Mouse (Mus musculus) myocyte (in vitro differentiated cells): Measurements from ENCODE around the gene Fads3. TPM values are rescaled to one million over a fixed set of nuclear protein-coding genes. Genes with fewer than 3 reads are reported as not detected.

Experiments used
- H3K27me3 ChIP-seq: one replicate; pipeline ENCODE4 v1.6.1; 2011; ENCODE audit not compliant: control insufficient read depth, insufficient read depth, insufficient read length
- H3K36me3 ChIP-seq: one replicate; pipeline ENCODE4 v1.6.1; 2011; ENCODE audit not compliant: control insufficient read depth, insufficient read depth
- H3K4me2 ChIP-seq: one replicate; pipeline ENCODE4 v1.6.1; 2011; ENCODE audit warnings: low read depth, control low read depth
- H3K4me3 ChIP-seq: one replicate; pipeline ENCODE4 v1.5.1; 2011; ENCODE audit warnings: mild to moderate bottlenecking, control low read depth, moderate library complexity
- H3K79me2 ChIP-seq: one replicate; pipeline ENCODE4 v1.6.1; 2011; ENCODE audit not compliant: control insufficient read depth, insufficient read depth
- H3ac ChIP-seq: one replicate; pipeline ENCODE4 v1.6.1; 2011; ENCODE audit not compliant: control insufficient read depth, insufficient read length
- CEBPB ChIP-seq: IDR thresholded peaks from 2 replicates; pipeline ENCODE4 v1.6.1; 2011; ENCODE audit warnings: mild to moderate bottlenecking, moderate library complexity; ENCODE audit not compliant: poor library complexity, insufficient read depth, severe bottlenecking
- E2F4 ChIP-seq: IDR thresholded peaks from one replicate; pipeline ENCODE4 v1.6.1; 2011; ENCODE audit warnings: mild to moderate bottlenecking, control low read depth, moderate library complexity; ENCODE audit not compliant: insufficient read depth
- MAX ChIP-seq: IDR thresholded peaks from one replicate; pipeline ENCODE4 v1.6.1; 2011; ENCODE audit warnings: low read depth, mild to moderate bottlenecking, control low read depth
- MYOD1 ChIP-seq, 3 experiments: IDR thresholded peaks; one replicate each; pipeline ENCODE4 v1.6.1; 2011; ENCODE audit warnings: control low read depth in 2 of 3, low read depth in 2 of 3, mild to moderate bottlenecking in 2 of 3, moderate library complexity in 1 of 3; ENCODE audit not compliant: insufficient read length in 2 of 3, control insufficient read depth in 1 of 3
- MYOG ChIP-seq, 3 experiments: IDR thresholded peaks; one replicate each; pipeline ENCODE4 v1.6.1; 2011; ENCODE audit warnings: control low read depth in 2 of 3, low read depth in 2 of 3, mild to moderate bottlenecking in 2 of 3; ENCODE audit not compliant: insufficient read length in 2 of 3, control insufficient read depth in 1 of 3, insufficient read depth in 1 of 3
- POLR2A ChIP-seq: IDR thresholded peaks from one replicate; pipeline ENCODE4 v1.6.1; 2011; ENCODE audit warnings: low read depth, mild to moderate bottlenecking, control low read depth, moderate library complexity; ENCODE audit not compliant: insufficient read length
- POLR2AphosphoS2 ChIP-seq: IDR thresholded peaks from one replicate; pipeline ENCODE4 v1.6.1; 2011; ENCODE audit warnings: low read depth, control low read depth; ENCODE audit not compliant: insufficient read length
- REST ChIP-seq: IDR thresholded peaks from one replicate; pipeline ENCODE4 v1.6.1; 2011; ENCODE audit warnings: mild to moderate bottlenecking, control low read depth, moderate library complexity; ENCODE audit not compliant: insufficient read depth, insufficient read length
- SRF ChIP-seq: IDR thresholded peaks from one replicate; pipeline ENCODE4 v1.6.1; 2011; ENCODE audit warnings: low read depth; ENCODE audit not compliant: control insufficient read depth, insufficient read length
- TCF12 ChIP-seq: IDR thresholded peaks from one replicate; pipeline ENCODE4 v1.6.1; 2011; ENCODE audit warnings: mild to moderate bottlenecking, control low read depth; ENCODE audit not compliant: poor library complexity, insufficient read depth, severe bottlenecking
- TCF3 ChIP-seq: IDR thresholded peaks from one replicate; pipeline ENCODE4 v1.6.1; 2011; ENCODE audit warnings: low read depth, control low read depth; ENCODE audit not compliant: insufficient read length
- USF1 ChIP-seq: IDR thresholded peaks from one replicate; pipeline ENCODE4 v1.6.1; 2011; ENCODE audit warnings: low read depth, mild to moderate bottlenecking, control low read depth, moderate library complexity
- polyA plus RNA-seq: library from polyadenylated mRNA; unstranded; fragments of >200 nt; fragmentation: generic; extraction: Trizol; gene quantifications from one replicate; pipeline ENCODE4 v1.2.1, GENCODE M21; 2012; ENCODE audit warnings: missing spikeins

The Fads3 gene
- polyA plus RNA-seq, 1 experiment, result 557 TPM

- no peak for TF ChIP-seq E2F4
- no peak for TF ChIP-seq MYOD1 (IDR thresholded peaks at IDR 0.05; ENCODE audit: control insufficient read depth in 1 of 3, insufficient read length in 2 of 3, low read depth in 2 of 3)
- TF ChIP-seq POLR2AphosphoS2, result no peak
- no peak for TF ChIP-seq MAX
- TF ChIP-seq MYOG (IDR thresholded peaks at IDR 0.05; ENCODE audit: control insufficient read depth in 1 of 3, insufficient read depth in 1 of 3, insufficient read length in 2 of 3, low read depth in 2 of 3), result no peak
- TF ChIP-seq USF1, result no peak
- H3K79me2 ChIP-seq, result peaks cover 69% of the 10 kb centered on the region
- H3K27me3 ChIP-seq, result no peaks in the 10 kb centered on the region
- H3K36me3 ChIP-seq, result peaks cover 37% of the 10 kb centered on the region
- H3ac ChIP-seq, result no peak overlapping the region
- H3K4me2 ChIP-seq, result no peak overlapping the region
- no peak overlapping the region for H3K4me3 ChIP-seq
Measured at GRCm38 (mm10) chr19:10093829-10094228, 52.5 kb downstream of the Fads3 start.

GRCm38 (mm10) chr19:10094695-10095094 is 53.3 kb downstream of the Fads3 start:
- Histone ChIP-seq H3K36me3 (peaks cover 31% of the 10 kb centered on the region), H3K79me2 (peaks cover 78% of the 10 kb centered on the region), H3K4me2 (no peak overlapping the region), H3K4me3 (no peak overlapping the region), H3K27me3 (no peaks in the 10 kb centered on the region), H3ac (no peak overlapping the region)
- TF ChIP-seq POLR2A (no peak), TCF3 (no peak), MAX (no peak), SRF (no peak), TCF12 (no peak), MYOG (IDR thresholded peaks at IDR 0.05; ENCODE audit: control insufficient read depth in 1 of 3, insufficient read depth in 1 of 3, insufficient read length in 2 of 3, low read depth in 2 of 3) (no peak), CEBPB (no peak), E2F4 (no peak), USF1 (no peak), REST (no peak), MYOD1 (IDR thresholded peaks at IDR 0.05; ENCODE audit: control insufficient read depth in 1 of 3, insufficient read length in 2 of 3, low read depth in 2 of 3) (no peak), POLR2AphosphoS2 (no peak)

- TF ChIP-seq REST (no peak), POLR2A (no peak), MYOD1 (IDR thresholded peaks at IDR 0.05; ENCODE audit: control insufficient read depth in 1 of 3, insufficient read length in 2 of 3, low read depth in 2 of 3) (no peak), E2F4 (no peak), POLR2AphosphoS2 (no peak), TCF3 (no peak), MAX (no peak), CEBPB (no peak), TCF12 (no peak), USF1 (no peak), SRF (no peak), MYOG (IDR thresholded peaks at IDR 0.05; ENCODE audit: control insufficient read depth in 1 of 3, insufficient read depth in 1 of 3, insufficient read length in 2 of 3, low read depth in 2 of 3) (no peak)
- no peak overlapping the region for H3K4me2 ChIP-seq
- no peak overlapping the region for H3ac ChIP-seq
- H3K36me3 ChIP-seq, result peaks cover 18% of the 10 kb centered on the region
- no peaks in the 10 kb centered on the region for H3K27me3 ChIP-seq
- peaks cover 87% of the 10 kb centered on the region for H3K79me2 ChIP-seq
- H3K4me3 ChIP-seq, result no peak overlapping the region
Measured at GRCm38 (mm10) chr19:10096371-10096876, 55.1 kb downstream of the Fads3 start.

DNA sequence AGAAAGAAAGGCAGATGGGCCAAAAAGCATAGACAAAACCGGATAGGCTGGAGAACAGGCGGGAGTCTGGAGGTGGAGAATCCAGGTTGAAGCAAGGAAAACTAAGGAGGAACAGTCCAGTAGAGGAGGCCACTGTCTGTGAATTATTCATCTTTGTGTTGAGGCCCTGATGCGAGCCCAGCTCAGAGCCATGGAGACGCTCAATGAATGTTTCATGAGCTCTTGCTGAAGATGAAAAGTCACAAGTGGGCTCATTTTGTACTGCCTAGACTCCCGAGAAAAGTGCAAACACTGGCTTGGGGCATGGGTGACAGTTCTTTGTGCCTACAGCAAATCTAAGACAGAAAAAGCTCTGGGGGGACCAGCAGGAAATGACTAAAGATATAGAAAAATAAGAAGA is 56.5 kb downstream of the Fads3 start:
- Histone ChIP-seq H3K27me3 (no peaks in the 10 kb centered on the region), H3K36me3 (peaks cover 18% of the 10 kb centered on the region), H3K4me2 (peak overlapping the region; percentile 76), H3ac (no peak overlapping the region), H3K79me2 (peaks cover 78% of the 10 kb centered on the region), H3K4me3 (no peak overlapping the region)
- TF ChIP-seq TCF12 (no peak), CEBPB (no peak), SRF (no peak)

DNA sequence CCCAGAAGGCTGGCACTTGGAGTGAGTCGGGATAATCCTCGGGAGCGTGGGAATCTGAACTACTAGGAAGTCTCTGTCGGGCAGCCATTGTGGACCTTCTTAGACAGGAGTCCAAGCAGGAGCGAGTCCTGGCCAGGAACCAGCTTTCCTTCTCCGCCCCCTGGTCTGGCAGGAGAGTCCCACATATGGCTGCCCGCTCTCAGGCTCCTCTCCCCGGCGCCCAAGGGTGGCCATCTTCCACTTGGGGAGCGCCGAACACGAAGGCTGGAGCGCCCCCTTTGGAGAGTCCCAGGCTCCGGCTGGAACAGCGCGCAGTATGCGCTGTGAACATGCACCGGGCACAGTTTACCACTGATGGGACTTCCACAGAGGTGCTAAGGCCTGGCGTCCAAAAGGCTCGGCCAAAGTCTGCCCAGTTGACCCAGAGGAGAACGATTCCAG is 59.3 kb downstream of the Fads3 start:
- Histone ChIP-seq H3K79me2 (peaks cover 50% of the 10 kb centered on the region), H3K36me3 (peaks cover 5% of the 10 kb centered on the region), H3K27me3 (no peaks in the 10 kb centered on the region), H3K4me2 (peak overlapping the region; percentile 76), H3K4me3 (peak overlapping the region; percentile 90), H3ac (peak overlapping the region; percentile 44)
- TF ChIP-seq MYOG (IDR thresholded peaks at IDR 0.05; ENCODE audit: control insufficient read depth in 1 of 3, insufficient read depth in 1 of 3, insufficient read length in 2 of 3, low read depth in 2 of 3) (peak in 1 of 3 experiments; percentile 14), POLR2AphosphoS2 (peak; percentile 56), E2F4 (no peak)
